Mouse (Mus musculus): ENCODE results near the gene Npnt. TPM values are rescaled to one million over a fixed set of nuclear protein-coding genes. Genes with fewer than 3 reads are reported as not detected.

Gene Npnt
- polyA plus RNA-seq (2017; shearing (Covaris generic)), result 0.65 TPM

GRCm38 (mm10) chr3:132949791-132950528 lies at the start of gene Npnt:
Npnt (minus strand) TSS chr3:132950291.

Other genes with a start within 250 kb of the Npnt start
- 23.6 TPM for gene Ints12, start 141.5 kb upstream of the Npnt start, polyA plus RNA-seq (2017; shearing (Covaris generic))
- 1.9 TPM for gene Gstcd, start 141.7 kb upstream of the Npnt start, polyA plus RNA-seq (2017; shearing (Covaris generic))